Mouse (Mus musculus): ENCODE measurements around the gene Mospd3.
A peak's percentile ranks its signal among the peaks of the same experiment; 100 is the strongest.

Mospd3 gene

DNA sequence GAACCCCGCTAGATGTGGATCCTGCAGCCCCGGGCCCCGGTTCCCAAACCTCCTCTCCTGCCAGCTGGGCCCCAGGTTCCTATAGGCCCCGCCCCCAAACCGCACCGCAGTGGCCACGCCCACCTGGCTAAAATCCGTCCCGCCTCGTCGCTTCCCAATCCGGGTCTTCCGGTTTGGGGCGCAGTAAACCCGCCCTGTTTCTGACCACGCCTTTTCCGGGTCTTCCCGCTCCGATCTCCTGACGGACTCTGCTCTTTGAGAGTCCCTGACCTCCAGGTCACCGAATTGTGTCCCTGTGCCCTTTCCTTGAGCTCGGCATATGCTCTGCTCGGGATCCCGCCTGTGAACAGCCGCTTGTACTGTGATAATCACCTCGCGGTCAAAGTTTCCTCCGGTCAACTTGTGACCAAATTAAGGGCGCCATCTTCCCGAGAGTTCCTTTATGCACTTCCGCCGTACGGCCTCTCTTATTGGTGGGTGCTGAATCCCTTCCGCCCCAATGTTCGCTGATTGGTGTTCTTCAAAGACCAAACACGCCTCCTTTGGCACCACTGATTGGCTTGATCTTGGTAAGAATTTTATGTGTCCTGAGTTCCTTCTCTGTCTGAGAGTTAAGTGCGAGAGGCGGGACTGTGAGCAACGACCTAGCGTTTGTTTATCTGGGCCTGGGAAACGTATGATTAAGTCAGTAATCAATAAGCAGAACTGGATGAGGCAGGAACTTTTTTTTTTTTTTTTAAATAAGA lies at the start of gene Mospd3:
Gene Mospd3 (minus strand): TSS at position 440 of the 746 bp plus-strand sequence.
- DNase-seq (ENCODE audit: low spot score in 2 of 2): peak; percentile 89 to 94

GRCm38 (mm10) chr5:137649669-137650571 lies 49.1 kb upstream of the Mospd3 start:
- DNase-seq (ENCODE audit: low spot score in 2 of 2): no peak

GRCm38 (mm10) chr5:137649251-137649650 lies 48.4 kb upstream of the Mospd3 start:
- no peak for DNase-seq (ENCODE audit: low spot score in 2 of 2)

DNA sequence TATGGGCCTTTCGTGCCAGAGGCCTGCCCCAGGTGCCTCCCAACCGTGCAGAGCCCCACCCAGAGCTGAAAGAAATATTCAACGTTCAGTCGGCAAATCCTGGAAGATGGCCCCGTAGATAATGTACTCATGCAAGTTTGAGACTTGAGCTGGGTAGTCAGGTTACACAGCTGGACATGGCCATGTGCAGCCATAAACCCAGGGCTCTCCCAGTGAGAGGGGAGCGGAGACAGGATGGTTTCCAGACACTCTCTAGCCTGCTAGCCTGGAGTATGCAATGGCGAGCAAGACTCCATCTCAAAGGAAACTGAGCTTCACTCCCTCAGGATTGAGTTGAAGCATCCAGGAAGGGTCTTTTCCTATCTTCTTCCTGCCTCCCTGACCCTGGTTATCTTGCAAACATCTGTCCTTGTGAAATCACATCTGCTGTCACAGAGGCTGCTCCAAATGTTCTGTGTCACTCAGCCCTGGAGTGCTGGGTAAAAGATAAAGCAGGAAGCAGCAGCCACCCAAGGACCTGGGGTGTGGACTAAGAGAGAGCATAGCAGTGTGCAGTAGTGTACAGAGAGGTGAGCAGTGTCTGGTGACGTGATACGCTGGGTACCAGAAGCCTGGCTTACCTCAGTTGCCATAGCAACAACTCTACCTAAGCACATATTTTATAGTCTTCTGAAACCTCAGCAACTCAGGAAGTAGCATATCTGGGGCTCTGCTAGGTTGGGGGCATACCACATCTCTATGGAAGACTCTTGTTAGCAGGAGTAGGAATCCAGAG lies 47.2 kb upstream of the Mospd3 start:
- DNase-seq (ENCODE audit: low spot score in 2 of 2): no peak

GRCm38 (mm10) chr5:137645652-137646091 lies 44.8 kb upstream of the Mospd3 start, which contains the start of gene Irs3:
Gene Irs3, minus strand, starts transcription at chr5:137645714.
- no peak for DNase-seq (ENCODE audit: low spot score in 2 of 2)

- DNase-seq (ENCODE audit: low spot score in 2 of 2): no peak
Measured at GRCm38 (mm10) chr5:137645091-137645651, 44.3 kb upstream of the Mospd3 start.

- DNase-seq (ENCODE audit: low spot score in 2 of 2): no peak
Measured at GRCm38 (mm10) chr5:137644484-137644883, 43.6 kb upstream of the Mospd3 start.

DNA sequence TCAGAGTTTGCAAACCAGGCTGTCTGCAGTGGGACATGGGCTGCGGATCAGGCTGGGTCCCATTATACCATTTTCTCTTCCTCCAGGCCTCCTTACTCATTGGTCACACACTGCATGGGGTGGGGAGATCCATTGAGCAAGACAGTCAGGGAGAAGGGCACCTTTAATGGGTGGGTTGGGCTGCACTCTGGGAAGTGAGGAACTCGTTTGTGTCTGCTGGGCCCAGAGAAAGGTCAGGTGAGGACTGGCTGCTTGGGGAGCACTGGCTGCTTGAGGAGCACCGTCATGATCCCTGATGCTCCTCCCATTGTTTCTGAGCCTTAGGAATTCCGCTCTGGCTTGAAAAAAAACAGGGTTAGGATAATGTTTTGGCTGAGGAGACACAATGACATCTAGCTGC lies 42.0 kb upstream of the Mospd3 start:
- DNase-seq (ENCODE audit: low spot score in 2 of 2): no peak

DNA sequence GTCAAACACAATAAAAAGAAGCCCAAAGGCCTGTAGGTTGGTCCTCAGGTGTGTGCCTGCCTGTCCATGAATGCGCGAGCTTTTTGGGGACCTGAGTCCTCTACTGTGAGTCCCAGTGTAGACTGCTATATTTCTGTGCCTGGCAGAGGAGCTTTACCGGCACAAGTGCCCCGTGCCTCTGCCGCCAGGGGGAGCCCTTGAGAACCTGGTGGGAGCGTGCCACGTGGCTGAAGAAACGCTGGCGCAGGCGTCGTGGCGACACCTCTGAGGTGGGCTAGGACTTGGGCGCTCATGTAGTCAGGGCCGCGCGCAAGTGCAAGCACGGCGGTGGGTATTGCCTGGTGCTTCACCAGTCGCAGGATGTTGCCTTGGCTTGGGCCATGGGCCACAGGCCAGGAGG lies 40.2 kb upstream of the Mospd3 start, which contains the start of gene Sap25:
Gene Sap25 (plus strand): TSS at position 281 of the 400 bp plus-strand sequence.
- no peak for DNase-seq (ENCODE audit: low spot score in 2 of 2)

GRCm38 (mm10) chr5:137639472-137639871 lies 38.6 kb upstream of the Mospd3 start:
- no peak for DNase-seq (ENCODE audit: low spot score in 2 of 2)

- no peak for DNase-seq (ENCODE audit: low spot score in 2 of 2)
Measured at GRCm38 (mm10) chr5:137633397-137634084, 32.7 kb upstream of the Mospd3 start.

- no peak for DNase-seq (ENCODE audit: low spot score in 2 of 2)
Measured at GRCm38 (mm10) chr5:137631591-137631990, 30.7 kb upstream of the Mospd3 start.

- no peak for DNase-seq (ENCODE audit: low spot score in 2 of 2)
Measured at GRCm38 (mm10) chr5:137631171-137631570, 30.3 kb upstream of the Mospd3 start.

- DNase-seq (ENCODE audit: low spot score in 2 of 2): no peak
Measured at GRCm38 (mm10) chr5:137630602-137631001, 29.7 kb upstream of the Mospd3 start.

DNA sequence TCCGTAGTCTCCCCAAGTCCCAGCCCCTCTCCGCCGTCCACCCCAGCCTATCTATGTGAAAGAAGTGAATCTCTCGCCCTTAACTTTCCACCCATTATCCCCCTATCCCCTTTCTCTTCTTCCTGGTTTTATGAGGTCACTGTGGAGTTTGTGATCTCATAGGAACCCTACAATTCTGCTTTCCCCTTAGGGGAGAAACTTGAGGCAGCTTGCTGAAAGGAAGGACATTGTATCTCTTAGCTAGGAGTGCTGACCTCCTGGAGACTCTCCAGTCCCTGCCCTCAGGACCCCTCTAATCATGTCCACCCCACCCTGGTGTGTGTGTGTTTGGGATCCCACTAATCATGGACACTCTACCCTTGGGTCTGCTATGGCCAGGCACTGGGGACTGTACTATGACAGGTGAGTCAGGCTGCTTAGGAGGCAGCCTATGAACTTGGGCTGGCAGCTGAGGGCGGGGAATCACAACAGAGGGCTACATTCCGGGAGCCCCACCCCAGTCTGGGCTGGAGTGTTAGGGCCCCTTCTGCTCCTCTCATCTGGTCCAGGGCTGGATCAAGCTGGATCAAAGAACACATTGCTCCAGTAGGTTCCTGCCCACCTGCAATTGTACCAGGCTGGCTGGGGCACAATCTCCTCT lies 29.2 kb upstream of the Mospd3 start:
- no peak for DNase-seq (ENCODE audit: low spot score in 2 of 2)

GRCm38 (mm10) chr5:137629306-137629721 lies 28.5 kb upstream of the Mospd3 start:
- DNase-seq (ENCODE audit: low spot score in 2 of 2): peak in 1 of 2 experiments; percentile 62

DNA sequence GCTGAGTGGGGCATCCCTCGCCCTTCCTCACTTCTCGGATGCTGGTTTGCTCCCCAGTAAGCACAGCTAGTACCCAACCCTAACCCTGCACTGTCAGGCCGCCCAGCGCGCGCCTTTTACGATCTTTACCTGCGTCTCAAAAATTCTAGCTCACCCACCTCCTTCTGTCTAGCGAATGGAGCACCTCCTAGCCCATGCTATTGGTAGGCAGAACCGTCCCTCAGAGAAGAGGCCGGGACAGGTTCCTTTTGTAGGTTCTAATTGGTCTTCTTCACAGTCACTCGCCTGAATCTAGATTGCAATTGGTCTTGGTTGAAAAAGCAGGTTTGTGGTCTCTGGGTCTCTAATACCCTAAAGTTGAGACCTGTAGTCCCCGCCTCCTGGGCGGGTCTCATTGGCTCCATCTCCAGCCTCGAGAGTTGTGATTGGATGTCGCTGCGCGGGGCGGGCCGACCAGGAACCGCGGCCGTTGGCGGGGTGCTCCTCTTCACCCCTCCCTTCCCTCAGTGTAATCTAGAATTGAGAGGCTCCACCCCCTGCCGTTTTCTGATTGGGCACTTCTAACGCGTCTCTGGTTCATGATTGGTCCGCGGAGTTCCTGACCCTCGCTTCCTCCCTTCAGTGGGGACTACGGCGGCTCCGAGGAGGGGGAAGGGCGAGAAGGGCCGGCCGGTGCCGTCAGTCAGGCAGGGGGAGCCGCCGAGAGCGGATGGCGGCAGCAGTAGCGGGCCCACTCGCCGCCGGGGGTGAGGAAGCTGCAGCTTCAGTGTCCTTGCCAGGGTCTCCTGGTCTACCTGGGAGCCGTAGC lies 27.8 kb upstream of the Mospd3 start, which contains the start of the genes Fbxo24, Lrch4 and Gm20605:
Gene Fbxo24 (minus strand): TSS at position 505 of the 808 bp plus-strand sequence.
Gene Lrch4 (plus strand): TSS at position 624 of the 808 bp plus-strand sequence.
Gene Gm20605 (plus strand): TSS at position 678 of the 808 bp plus-strand sequence.
- peak; percentile 99 to 100 for DNase-seq (ENCODE audit: low spot score in 2 of 2)

DNA sequence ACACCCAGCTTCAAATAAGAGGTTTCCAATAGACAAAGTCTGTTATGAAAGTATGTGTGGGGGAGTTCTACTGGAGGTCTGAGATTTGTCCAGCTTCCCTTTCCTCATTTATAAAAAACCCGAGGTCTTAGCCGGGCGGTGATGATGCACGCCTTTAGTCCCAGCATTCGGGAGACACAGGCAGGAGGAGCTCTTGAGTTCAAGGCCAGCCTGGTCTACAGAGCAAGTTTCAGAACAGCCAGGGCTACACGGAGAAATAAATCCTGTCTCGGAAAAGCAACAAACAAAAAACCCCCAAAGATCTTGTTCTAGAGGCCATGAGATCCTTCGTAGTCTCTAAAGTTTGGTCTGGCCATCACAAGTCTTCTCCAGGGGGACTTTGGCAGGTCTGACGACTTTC lies 27.1 kb upstream of the Mospd3 start:
- DNase-seq (ENCODE audit: low spot score in 2 of 2): no peak

DNA sequence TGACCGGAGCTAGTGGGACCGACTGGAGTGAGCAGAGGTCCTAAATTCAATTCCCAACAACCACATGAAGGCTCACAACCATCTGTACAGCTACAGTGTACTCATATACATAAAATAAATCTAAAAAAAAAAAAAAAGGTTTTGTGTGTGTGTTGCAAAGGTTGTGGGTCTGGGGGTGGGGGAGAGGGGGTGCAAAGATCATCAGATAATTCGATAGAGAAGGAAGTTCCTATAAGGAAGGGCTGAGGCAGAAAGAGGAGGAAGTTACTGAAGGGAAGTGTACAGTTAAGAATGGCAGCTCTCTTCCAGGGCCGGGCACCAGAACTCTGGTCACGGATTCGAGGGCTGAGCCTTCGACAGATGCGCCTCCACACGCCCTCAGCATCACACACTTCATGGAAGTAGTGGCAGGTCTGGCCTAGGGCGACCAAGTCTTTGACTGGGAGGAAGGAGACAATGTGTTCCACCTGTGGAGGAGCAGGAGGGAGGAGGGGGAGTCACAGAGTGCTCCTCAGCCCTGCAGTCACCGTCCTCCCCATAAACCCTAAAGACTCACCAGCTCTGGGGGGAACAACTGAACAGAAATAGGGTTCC lies 23.2 kb upstream of the Mospd3 start:
- no peak for DNase-seq (ENCODE audit: low spot score in 2 of 2)

All from frontal cortex, postnatal 10 days (tissue).